Mouse (Mus musculus) adrenal gland, adult 8-10 months (tissue): Measurements from ENCODE around the gene Trmo. TPM values are rescaled to one million over a fixed set of nuclear protein-coding genes. Genes with fewer than 3 reads are reported as not detected.

ENCODE experiments used
- DNase-seq: peaks from one replicate; pipeline ENCODE4 v3.0.0; 2022
- total RNA-seq, 4 experiments: library from RNA; stranded (reverse); gene quantifications; 2 replicates each; pipeline ENCODE4 v1.2.4; 2022

Trmo gene
- total RNA-seq, 4 experiments from 2014 or later = 5.6 to 7.8 (median 6.7) TPM

GRCm38 (mm10) chr4:46370406-46370805 lies 18.8 kb downstream of the Trmo start:
- peak; percentile 50 for DNase-seq

GRCm38 (mm10) chr4:46369070-46369469 lies 20.2 kb downstream of the Trmo start:
- no peak for DNase-seq

- no peak for DNase-seq
Observed at GRCm38 (mm10) chr4:46367487-46367959, 21.7 kb downstream of the Trmo start.

- DNase-seq = no peak
Observed at GRCm38 (mm10) chr4:46364360-46364759, 24.9 kb downstream of the Trmo start.

- no peak for DNase-seq
Observed at GRCm38 (mm10) chr4:46361258-46361657, 28.0 kb downstream of the Trmo start.

- DNase-seq = no peak
Observed at GRCm38 (mm10) chr4:46359539-46360253, 29.5 kb downstream of the Trmo start.

GRCm38 (mm10) chr4:46356351-46357133 lies 32.7 kb downstream of the Trmo start:
- DNase-seq = peak; percentile 30

- no peak for DNase-seq
Observed at GRCm38 (mm10) chr4:46353045-46353444, 36.2 kb downstream of the Trmo start.

GRCm38 (mm10) chr4:46349530-46349929 lies 39.7 kb downstream of the Trmo start:
- DNase-seq = no peak

- no peak for DNase-seq
Observed at GRCm38 (mm10) chr4:46348897-46349296, 40.3 kb downstream of the Trmo start.

GRCm38 (mm10) chr4:46347580-46348515 lies 41.4 kb downstream of the Trmo start:
- no peak for DNase-seq

GRCm38 (mm10) chr4:46347141-46347540 lies 42.1 kb downstream of the Trmo start:
- no peak for DNase-seq

- no peak for DNase-seq
Observed at GRCm38 (mm10) chr4:46346221-46346620, 43.0 kb downstream of the Trmo start.

- DNase-seq = no peak
Observed at GRCm38 (mm10) chr4:46345773-46346100, 43.5 kb downstream of the Trmo start.

GRCm38 (mm10) chr4:46345056-46345772 lies 44.0 kb downstream of the Trmo start:
- no peak for DNase-seq

- DNase-seq = no peak
Observed at GRCm38 (mm10) chr4:46344288-46344687, 44.9 kb downstream of the Trmo start.

GRCm38 (mm10) chr4:46343596-46344260 lies 45.5 kb downstream of the Trmo start, which contains the start of gene Foxe1:
Foxe1 (plus strand) TSS chr4:46343609.
- no peak for DNase-seq

GRCm38 (mm10) chr4:46342711-46343286 lies 46.4 kb downstream of the Trmo start:
- no peak for DNase-seq

- DNase-seq = no peak
Observed at GRCm38 (mm10) chr4:46341831-46342680, 47.2 kb downstream of the Trmo start.

GRCm38 (mm10) chr4:46339584-46339983 lies 49.7 kb downstream of the Trmo start:
- DNase-seq = peak; percentile 13
